Mouse (Mus musculus): Measurements from ENCODE around the gene Smpdl3b.
"Not testable (repeated sequence)": the region's sequence is repeated elsewhere in the genome, so short reads cannot be mapped to it uniquely, and the experiment has no call there.

The Smpdl3b gene

DNA sequence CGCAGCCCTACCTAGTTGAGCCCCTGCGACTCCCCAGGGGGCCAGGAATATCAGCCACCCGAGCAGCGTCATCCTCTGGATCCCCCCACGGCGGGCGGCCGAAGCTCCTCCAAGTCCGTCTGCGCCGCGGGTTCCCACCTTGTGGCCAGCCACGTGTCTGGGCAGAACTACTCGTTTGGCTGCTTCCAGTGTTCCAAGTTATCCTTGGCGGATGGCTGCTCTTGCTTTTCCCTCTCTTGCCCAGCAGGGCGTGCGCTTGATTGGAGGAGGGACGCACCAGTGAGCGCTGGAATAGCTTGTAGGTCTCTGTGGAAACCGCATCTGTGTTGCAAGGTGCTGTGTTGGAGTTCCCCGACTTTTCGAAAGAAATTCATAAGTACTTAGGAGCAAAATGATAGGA, at the start of gene Smpdl3b:
Gene Smpdl3b, minus strand, starts transcription at position 279 of the 400 bp plus-strand sequence.
- DNase-seq (ENCODE audit: low spot score) = peak; percentile 89

DNA sequence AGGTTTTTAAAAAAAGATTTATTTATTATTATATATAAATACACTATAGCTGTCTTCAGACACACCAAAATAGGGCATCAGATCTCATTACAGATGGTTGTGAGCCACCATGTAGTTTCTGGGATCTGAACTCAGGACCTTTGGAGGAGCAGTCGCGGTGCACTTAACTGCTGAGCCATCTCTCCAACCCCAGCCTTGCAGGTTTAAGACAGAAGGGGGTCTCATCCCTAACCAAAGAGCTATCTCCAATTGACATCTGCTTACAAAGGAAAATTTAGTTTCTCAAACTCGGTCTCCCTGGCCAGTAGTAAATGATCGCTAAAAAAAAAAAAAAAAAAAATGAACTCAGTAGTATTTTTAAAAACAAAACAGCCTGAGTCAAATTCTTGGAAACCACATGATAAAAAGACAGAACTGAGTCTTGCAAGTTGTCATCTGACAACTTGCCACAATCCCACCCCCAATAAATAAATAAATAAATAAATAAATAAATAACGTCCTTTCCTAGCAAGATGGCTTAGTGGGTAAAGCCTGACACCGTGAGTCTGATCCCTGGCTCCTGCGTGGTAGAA, 49.7 kb upstream of the Smpdl3b start:
- DNase-seq (ENCODE audit: low spot score) = no peak

DNA sequence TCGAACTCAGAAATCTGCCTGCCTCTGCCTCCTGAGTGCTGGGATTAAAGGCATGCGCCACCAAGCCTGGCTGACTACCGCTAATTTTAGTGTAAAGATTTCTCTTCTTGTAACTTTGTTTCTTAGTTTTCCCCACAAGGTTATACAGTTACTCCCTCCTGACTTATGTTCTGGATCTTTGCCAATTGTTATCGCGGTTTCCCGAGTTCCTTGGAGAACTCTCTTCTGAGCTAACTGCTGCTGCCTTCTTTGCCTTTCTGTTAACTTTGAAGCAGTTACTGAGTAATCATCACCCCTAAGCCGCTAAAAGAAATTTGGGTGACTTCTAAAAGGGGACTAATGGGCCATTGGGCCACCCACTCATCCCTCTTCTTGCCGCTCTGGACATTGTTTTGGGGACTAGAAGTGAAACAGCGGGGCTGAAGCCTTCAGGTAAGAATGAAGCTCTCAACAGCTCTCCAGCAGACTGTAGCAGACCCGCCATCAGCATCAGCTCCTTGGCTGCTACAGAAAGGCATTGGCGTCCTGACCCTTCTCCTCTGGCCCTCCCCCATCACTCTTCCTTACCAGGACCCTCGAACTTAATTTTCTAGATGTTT, 48.6 kb upstream of the Smpdl3b start:
- no peak for DNase-seq (ENCODE audit: low spot score)

DNA sequence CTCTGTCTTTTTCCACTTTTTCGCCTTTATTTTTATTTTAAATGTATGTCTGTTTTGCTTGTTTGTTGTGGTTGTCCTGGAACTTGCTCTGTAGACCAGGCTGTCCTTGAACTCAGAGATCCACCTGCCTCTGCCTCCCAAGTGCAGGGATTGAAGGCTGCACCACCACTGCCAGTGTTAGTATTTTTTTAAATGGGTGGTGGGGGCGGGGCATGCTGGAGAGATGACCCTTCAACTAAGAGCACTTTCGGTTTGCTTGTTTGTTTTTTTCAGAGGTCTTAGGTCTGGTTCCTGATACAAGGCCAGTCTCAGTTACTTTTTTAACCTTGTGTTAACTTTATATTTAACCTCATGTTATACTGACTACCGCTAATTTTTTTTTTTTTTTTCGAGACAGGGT, 48.1 kb upstream of the Smpdl3b start:
- DNase-seq (ENCODE audit: low spot score) = no peak

DNA sequence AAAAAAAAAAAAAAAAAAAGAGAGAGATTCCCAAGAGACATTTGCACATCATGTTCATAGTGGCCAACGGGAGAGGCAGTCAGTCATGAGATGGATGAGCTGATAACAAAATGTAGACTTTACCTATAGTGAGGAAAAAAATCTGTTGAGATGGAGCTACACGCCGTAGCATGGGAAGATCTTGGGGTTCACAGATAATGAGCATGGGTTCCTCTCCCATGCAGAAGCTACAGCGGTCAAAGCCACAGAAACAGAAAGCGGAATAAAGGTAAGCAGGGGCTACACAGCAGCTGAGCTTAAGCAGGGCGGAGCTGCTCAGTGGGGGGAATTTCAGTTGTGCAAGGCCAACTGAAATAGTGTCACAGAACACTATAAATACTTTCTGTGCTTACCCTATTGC, 47.3 kb upstream of the Smpdl3b start:
- DNase-seq (ENCODE audit: low spot score) = no peak

DNA sequence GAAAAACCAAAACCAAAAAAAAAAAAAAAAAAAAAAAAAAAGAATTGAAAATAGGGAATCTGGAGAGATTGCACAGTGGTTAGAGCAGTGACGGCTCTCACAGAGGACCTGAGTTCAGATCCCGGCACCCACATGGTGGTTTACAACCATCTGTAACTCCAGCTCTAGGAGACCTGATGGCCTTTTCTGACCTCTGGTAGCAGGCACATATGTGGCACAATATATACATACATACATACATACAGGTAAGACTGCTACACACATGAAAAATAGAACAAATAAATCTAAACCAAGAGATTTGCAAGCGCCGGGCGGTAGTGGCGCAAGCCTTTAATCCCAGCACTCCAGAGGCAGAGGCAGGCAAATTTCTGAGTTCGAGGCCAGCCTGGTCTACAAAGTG, 46.8 kb upstream of the Smpdl3b start:
- DNase-seq (ENCODE audit: low spot score) = no peak

DNA sequence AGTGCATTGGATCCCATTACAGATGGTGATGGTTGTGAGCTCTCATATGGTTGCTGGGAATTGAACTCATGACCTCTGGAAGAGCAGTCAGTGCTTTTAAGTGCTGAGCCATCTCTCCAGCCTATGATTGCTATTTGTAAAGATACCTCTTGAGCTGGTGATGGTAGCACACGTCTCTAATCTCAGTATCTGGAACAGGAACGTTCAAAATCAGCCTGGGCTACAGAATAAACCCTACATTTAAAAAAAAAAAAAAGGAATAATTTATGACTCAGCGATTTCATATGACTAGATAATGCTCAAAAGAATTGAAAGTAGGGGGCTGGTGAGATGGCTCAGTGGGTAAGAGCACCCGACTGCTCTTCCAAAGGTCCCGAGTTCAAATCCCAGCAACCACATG, 46.2 kb upstream of the Smpdl3b start:
- no peak for DNase-seq (ENCODE audit: low spot score)

DNA sequence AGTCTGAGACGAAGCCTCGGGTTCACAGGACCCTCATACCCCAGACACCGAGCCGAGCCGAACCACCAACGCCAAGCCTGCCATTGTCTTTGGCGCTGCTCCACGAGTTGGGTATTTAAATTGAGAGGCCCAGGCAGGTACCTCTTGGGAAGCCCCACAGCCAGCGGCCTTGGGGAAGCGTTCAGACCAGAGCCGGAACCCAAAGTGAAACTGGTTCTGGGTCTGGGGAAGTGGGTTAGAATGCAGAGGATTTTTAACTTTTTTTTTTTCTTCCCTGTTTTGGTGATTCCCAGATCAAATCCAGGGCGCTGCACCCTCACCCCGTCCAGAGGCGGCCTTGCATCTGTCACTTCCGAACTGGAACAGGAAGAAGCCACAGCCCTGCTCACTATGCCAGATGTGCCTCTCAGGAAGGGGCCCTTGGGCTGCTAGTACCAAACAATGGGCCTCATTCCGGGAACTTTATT, 45.2 kb upstream of the Smpdl3b start:
- DNase-seq (ENCODE audit: low spot score) = no peak

DNA sequence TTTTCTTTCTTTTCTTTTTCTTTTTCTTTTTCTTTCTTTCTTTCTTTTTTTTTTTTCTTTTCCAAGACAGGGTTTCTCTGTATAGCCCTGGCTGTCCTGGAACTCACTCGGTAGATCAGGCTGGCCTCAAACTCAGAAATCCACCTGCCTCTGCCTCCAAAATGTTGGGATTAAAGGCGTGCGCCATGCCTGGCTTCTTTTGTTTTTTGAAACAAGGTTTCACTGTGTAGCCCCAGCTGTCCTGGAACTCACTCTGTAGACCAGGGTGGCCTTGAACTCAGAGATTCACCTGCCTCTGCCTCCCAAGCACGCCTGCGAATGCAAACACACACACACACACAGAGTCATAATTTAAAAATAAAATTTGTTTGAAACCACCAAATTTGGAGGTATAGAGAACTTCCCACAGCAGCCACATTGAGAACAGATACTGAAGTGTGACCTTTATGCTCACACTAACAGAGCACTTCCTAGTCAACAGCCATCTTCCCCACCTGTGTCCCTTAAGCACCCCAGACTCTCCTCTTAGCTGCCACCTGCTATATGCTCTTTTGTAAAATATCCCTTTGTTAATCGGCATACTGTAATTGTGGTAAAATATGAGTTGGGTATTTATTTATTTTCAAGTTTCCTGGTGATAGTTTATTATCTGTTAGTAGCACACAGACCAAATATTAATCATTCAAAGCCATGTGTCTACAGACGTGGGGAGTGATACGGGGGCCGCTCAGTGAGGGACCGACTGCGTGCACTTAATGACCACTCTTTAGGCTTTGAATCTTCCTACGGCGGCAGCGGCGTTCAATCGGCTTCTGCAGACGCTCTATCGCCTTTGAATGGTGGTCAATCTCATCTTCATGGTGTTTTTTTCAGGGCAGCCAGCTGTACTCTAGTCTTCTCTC, 44.4 kb upstream of the Smpdl3b start:
- no peak for DNase-seq (ENCODE audit: low spot score)

DNA sequence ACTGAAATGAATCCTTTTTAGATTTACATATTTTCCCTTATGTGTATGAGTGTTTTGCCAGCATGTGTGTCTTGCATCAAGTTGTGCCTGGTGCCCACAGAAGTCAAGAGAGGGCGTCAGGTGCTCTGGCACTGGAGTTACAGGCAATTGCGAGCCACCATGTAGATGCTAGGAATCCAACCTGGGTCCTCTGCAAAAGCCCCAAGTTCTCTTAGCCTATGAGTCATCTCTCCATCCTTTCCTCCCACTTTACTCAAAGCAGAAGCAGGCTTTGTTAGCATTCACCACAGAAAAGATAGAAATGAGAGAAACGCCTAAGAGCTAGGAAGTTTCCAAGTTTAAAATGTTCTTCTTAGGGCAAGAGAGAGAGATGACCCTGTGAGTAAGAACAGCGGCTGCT, 42.8 kb upstream of the Smpdl3b start:
- DNase-seq (ENCODE audit: low spot score) = no peak

DNA sequence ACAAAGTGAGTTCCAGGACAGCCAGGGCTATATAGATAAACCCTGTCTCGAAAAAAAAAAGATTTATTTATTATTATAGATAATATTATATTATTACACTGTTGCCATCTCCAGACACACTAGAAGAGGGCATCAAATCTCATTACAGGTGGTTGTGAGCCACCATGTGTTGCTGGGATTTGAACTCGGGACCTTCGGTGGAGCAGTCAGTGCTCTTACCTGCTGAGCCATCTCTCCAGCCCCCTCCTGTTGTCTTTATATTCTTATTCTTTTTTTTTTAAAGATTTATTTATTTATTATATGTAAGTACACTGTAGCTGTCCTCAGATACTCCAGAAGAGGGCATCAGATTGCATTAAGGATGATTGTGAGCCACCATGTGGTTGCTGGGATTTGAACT, 41.6 kb upstream of the Smpdl3b start:
- not testable (repeated sequence) for DNase-seq (ENCODE audit: low spot score)

DNA sequence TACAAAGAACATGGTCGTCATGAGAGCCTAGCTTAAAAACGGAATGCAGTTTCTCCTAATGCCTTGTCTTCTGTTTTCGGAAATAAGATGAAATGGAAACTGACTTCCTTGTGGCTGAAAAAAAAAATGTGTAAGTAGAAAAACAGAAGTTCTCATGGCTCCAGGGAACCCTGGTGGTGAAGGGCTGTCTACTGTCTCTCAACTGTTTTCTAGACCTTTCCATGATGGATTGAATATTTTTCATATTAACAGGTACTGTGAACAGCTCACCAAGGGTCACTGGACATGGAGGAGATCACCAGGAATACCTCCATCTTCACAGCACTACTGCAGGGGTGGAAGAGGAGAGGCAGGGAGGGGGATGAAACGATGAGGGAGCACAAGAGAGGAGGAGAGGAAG, 41.0 kb upstream of the Smpdl3b start:
- no peak for DNase-seq (ENCODE audit: low spot score)

DNA sequence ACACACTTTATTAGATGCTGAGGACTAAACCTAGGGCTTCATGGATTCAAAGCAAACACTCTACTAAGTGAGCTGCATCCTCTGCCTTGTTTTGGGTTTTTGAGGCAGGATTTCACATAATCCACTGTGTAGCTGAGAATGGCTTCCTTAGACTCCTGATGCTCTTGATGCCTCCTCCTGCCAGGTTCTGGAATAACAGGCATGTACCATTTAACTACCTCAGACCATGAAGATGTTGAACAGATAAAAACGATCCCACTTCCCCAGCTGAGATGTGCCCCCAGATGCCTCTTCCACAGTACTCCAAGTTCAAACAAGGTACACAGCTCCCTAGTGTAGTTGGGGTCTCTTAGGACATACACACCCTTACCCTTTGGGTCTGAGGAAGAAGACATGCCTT, 40.4 kb upstream of the Smpdl3b start:
- DNase-seq (ENCODE audit: low spot score) = no peak

DNA sequence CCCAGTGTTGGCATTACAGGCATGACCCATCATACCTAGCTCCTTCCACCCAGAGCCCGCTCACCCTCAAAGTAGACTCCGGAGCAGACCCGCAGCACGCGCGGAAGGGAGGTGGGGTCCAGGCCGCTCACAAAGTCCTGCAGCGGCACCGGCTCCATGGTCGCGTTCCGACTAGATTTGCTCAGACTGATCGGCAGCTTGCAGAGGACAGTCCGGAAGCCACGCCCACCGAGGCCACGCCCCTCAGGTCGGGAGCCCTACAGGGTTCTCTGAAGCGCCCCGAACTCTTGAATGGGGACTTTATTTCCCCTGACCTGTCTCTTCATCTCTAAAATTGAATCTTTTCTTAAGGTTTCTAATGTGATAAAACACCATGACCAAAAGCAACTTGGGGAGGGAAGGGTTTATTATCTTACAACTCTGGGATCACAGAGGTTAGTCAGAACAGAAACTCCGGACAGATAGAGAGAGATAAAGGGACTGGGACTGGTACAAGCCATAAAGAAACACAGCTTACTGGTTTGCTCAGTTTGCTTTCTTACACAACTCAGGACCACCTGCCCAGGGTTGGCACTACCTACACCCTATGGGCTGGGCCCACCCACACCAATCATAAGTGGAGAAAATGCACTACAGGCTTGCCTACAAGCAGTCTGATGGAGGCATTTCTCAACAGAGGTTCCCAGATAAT, 39.3 kb upstream of the Smpdl3b start, which contains the start of gene Themis2:
Gene Themis2, minus strand, starts transcription at position 192 of the 691 bp plus-strand sequence.
- DNase-seq (ENCODE audit: low spot score) = peak; percentile 73

DNA sequence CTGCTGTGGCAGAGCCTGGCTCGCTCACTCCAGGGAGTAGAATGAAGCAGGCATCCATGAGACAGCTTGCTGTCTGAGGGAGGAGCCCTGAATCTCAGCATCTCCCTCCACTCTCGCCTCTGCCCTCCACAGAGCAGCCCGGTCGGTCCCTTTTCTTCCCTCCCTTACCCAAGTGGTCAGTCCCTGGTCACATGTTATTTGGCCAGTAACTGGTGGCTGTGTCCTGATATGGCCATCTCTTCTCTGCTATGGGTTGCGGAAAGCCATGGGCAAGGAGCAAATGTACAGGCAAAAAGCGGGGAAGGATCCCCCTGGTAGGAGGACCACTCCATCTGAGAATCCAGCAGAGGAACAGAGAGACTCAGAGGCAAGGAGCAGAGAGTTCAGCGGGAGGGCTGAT, 38.1 kb upstream of the Smpdl3b start:
- no peak for DNase-seq (ENCODE audit: low spot score)

DNA sequence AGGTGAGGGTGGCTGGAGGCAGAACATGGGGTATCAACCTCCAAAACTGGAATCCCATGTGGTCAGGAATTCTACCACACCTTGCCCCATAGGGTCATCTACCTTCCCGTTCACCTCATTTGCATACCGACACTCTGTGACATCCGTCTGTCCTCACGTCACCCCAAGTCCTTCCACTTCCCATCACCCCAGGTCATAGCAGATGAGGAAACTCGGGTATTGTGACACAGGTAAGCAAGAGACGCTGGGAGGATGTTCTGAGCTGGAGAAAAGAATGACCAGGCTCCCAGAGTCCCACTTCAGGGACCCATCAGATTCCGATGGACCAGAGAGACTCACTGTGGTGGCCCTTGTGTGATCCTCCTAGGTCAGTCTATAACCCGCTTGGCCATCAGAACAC, 37.7 kb upstream of the Smpdl3b start:
- no peak for DNase-seq (ENCODE audit: low spot score)

DNA sequence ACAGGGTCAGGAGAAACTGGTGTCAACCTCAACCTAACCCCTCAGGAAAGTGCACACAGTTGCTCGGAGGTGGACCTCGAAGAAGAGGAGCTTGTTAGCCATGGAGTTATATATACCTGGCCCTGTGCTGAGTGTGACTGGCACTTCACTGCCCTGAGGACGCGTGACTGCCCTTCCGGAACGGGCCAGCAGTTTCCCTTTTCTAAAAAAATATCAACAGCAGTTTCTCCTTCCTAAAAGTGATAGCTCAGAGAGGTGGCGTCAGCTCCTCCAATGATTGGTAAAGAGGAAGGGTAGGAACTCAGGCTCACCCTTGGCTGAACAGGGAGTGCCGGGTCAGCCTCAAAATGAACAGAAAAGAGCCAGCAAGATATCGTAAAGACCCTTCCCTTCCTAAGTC, 37.0 kb upstream of the Smpdl3b start:
- DNase-seq (ENCODE audit: low spot score) = no peak

DNA sequence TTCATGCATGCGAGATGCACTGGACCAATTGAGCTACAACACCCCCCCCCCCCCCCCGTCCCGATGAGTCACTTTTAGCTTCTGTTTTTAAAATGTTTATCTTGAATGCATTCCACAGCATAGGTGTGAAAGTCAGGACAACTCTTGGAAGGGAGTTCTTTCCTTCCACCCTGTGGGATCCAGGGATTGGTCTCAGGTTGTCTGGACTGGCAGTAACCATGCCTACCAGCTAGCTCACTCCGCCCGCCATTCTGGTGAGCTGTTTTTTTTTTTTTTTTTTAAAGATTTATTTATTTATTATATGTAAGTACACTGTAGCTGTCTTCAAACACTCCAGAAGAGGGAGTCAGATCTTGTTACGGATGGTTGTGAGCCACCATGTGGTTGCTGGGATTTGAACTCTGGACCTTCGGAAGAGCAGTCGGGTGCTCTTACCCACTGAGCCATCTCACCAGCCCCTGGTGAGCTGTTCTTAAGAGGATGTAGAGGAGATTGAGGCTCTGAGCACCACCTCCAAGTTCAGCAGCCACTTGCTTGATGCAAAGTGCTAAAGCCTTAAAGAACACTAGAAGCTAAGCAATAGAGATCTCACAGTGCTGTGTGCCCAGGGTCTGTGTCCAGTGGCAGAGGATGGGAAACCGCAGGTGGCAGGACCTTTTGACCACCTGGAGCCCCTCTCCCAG, 36.4 kb upstream of the Smpdl3b start:
- DNase-seq (ENCODE audit: low spot score) = not testable (repeated sequence)

DNA sequence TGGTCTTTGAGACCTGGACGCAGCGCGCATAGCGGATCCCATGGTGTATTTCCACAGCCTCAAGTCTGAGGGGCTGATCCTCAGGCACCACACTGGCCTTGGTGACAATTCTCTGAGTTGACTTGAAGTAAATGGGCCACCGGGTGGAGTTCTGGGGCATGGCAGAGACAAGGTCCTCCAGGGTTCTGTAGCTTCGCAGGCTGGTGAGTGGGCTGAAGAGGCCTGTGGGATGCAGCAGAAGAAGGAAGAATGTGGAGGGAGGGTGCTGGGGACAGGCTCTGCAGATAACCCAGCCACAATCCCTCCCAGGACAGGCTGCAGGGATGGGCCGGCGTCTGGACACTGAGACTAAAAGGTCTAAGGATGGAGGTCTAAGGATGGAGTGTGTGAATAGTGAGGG, 32.7 kb upstream of the Smpdl3b start:
- no peak for DNase-seq (ENCODE audit: low spot score)

DNA sequence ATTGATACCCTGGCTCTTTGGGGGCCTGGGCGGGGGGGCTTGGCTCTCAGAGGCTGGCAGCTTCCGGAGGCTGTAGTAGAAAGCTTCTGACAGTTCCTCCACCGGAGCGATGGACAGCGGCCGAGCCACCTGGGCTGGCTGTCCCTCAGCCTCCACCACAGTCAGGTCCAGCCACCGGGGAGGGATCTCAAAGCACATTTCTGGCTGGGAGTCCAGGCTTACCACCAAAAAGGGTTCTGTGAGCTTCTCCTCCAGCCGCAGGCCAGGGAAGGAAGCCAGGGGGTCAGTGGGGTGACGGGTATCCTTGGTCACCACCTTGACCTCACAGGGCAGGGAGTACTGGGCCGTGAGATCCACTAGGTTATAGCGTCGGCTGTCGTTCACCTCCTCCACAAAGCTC, 28.2 kb upstream of the Smpdl3b start:
- no peak for DNase-seq (ENCODE audit: low spot score)

DNA sequence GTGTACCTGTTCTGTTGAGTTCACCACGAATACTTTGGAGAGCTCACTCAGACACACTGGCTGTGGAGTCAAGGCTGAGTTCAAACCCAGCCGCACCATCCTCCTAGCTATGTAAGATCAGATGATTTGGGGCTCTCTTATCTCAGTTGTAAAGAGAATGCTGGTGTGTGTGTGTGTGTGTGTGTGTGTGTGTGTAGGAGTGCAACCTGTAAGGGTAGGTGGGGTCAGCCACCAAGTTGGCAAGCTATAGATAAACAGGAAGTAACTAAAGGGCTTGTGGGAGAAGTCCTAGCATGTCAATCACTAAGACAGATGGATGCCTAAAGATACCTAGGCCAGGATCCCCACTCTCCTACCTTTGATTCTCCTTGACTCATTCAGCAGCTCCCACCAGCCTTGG, 26.7 kb upstream of the Smpdl3b start:
- no peak for DNase-seq (ENCODE audit: low spot score)

DNA sequence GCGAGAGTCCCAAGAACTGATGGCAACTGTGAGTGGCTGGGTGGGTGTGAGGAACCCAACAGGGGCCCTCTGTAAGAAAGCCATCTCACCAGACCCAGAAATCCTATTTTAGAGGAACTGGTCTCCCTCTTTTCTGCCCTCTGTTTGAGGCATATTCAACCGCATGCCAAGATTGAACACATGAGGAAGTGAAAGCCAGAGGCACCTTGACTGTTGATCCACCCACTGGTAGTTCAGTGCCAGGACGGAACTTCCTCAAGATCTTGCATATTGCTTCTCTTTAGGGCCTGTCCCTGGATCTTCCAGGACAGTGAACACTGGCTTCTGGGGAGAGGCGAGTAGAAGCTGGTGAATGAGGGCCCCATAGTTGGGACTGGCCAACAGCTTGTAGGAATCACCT, 23.2 kb upstream of the Smpdl3b start:
- DNase-seq (ENCODE audit: low spot score) = no peak

Measured in embryo, embryonic 10.5 days (tissue).